Mouse (Mus musculus) cerebellum, adult 2 months (tissue): ENCODE measurements at regions not wholly inside any gene's neighbourhood (a gene's known extent, or its start where the extent isn't known, plus 50 kb on each side); places are given as distances from the start of the nearest gene placed in this dataset.

ENCODE experiments used
- DNase-seq, 2 experiments: peaks; one replicate each; pipeline ENCODE4 v3.0.0; 2021
- H3K27ac ChIP-seq: fragments of 200-500 bp; 2 replicates; pipeline ENCODE4 v1.5.1; 2012; ENCODE audit warnings: low read length, control low read depth, inconsistent platforms; ENCODE audit not compliant: insufficient read depth
- H3K27me3 ChIP-seq: fragments of 200-500 bp; 2 replicates; pipeline ENCODE4 v1.6.1; 2012; ENCODE audit warnings: inconsistent platforms, mild to moderate bottlenecking, low read length, moderate library complexity; ENCODE audit not compliant: control insufficient read depth, insufficient read depth
- H3K4me1 ChIP-seq: fragments of 200-500 bp; 2 replicates; pipeline ENCODE4 v1.6.1; 2011; ENCODE audit warnings: low read length; ENCODE audit not compliant: control insufficient read depth, insufficient read depth
- H3K4me3 ChIP-seq: fragments of 200-500 bp; replicated peaks from 2 replicates; pipeline ENCODE3; 2011; ENCODE audit warnings: mild to moderate bottlenecking, low read depth, low read length, control low read depth; ENCODE audit not compliant: insufficient read depth
- CTCF ChIP-seq: fragments of 200-500 bp; IDR thresholded peaks from 2 replicates; pipeline ENCODE4 v1.5.1; 2011; ENCODE audit warnings: low read depth, mild to moderate bottlenecking, control low read depth, low read length, moderate library complexity, borderline replicate concordance; ENCODE audit not compliant: insufficient read depth
- POLR2A ChIP-seq: fragments of 200-500 bp; IDR thresholded peaks from 2 replicates; pipeline ENCODE4 v1.6.1; 2011; ENCODE audit warnings: low read length, control low read depth, borderline replicate concordance; ENCODE audit not compliant: insufficient read depth
- WGBS: fragments of 180-500 bp; shearing (Covaris S2); methylation state at CpG from one replicate; pipeline ENCODE4 v1.1.7; 2018; 5-methylcytosine and 5-hydroxymethylcytosine counted together

DNA sequence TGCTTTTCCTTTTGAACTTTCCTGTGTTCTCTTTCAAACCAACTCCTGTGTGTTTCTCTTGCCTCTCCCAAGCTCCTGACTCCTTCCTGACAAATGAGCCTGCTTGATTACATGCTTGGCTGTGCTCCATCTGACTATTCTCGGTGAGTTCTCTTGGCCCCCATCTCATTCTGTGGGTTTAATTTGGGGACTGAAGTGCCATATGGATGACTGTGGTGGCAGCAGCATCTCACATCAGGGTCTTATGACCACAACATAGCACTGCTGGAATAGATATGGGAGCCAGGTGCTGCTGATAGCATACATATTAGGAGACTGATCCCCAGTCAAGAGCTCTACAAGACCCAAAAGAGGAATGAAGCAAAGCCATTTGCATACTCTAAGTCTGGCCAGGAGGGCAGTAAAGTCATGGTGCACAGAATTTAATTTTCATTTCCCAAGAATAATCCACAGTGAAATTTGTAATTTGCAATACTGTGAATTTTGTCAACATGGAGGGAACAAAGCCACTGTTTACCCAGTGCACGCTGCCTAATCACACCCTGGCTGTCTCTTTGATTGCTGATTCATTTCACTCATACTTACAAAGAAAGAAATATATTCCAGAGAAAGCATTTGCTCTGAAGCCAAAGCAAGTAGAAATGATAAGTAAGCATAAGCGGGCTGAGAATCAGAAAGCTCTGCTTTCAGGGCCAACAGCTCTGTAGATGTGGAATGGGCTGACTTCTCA, 1478.4 kb upstream of the Gm7489 start:
- Histone ChIP-seq H3K27ac (no peak overlapping the region), H3K4me3 (no peak overlapping the region), H3K27me3 (no peaks in the 10 kb centered on the region), H3K4me1 (0 out of 2 replicates have a peak, but pooled peaks cover 2% of the 10 kb centered on the region)
- DNase-seq: no peak
- TF ChIP-seq CTCF: no peak
- 65% methylated on average over 3 of the region's 3 CpGs for WGBS

DNA sequence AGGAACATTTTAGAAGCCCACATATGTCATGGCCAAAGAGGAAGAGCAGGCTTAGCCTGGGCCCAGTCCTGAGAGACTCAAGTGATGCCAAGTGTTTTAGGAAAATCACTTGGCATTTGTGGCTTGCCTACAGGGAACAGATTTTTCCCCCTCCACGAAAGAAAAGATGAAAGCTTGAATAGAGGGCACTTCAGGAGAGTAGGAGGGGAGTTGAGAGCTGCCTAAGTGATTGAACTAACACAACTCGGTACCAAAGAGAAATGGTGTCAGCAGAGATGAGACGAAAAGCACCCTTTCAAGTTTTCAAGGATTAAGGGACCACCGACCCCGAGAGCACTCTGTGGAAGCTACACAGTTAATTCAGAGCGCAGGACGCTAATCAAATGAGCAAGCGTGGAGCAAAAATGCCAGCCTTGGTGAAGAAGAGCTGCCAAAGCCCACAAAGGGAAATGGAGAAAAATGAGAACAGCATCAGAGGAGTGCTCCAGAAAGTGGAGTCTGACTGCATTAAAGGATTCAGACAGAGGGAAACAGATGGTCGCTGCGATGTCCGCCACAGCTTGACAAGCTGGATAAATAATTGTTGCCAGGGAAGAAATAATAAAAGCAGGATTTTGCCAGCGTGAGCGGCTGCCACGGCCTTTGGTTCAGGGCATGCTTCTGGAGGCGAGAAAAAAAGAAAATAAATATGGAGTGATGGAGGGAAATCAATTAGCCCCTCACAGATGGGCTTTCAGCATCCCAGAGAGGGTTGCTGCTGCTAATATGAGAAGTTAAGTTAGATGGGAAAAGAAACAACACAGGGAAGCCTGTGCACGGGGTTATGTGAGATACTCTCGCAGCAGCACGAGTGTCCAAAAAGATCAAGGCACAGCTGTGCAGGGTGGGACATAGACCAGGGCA, 1471.6 kb upstream of the Gm7489 start:
- no peak for TF ChIP-seq CTCF
- TF ChIP-seq POLR2A: no peak
- Histone ChIP-seq H3K4me1 (peaks cover 12% of the 10 kb centered on the region; the same call in 1 of the 2 replicates), H3K4me3 (peak overlapping the region; percentile 2), H3K27ac (peak overlapping the region; percentile 85), H3K27me3 (no peaks in the 10 kb centered on the region)
- DNase-seq: peak; percentile 83 to 93
- 4% methylated on average over 18 of the region's 18 CpGs for WGBS

DNA sequence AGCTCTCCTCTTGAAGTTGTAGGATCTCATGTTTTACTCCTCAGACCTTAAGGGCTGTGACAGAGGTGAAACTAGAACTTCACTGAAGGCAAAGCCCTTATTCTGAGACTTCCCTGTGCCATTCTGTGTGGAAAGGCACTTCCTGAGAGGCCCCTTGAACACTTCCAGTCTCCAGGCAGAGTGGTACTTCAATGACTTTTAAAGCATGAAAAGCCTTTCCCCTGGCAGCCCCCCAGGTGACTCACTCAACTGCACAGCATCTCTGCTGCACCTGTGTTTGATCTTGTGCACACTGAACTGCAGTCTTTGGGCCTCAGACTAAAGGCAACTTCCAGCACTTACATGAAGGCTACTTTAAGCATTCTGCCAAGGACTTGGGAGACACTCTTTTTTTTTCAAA, 1458.7 kb upstream of the Gm7489 start:
- TF ChIP-seq POLR2A: no peak
- TF ChIP-seq CTCF: no peak
- DNase-seq: no peak

GRCm38 (mm10) chr15:52430491-52431158, 1454.1 kb upstream of the Gm7489 start:
- Histone ChIP-seq H3K4me1 (no peaks in the 10 kb centered on the region), H3K27me3 (no peaks in the 10 kb centered on the region), H3K4me3 (no peak overlapping the region), H3K27ac (no peak overlapping the region)
- DNase-seq: no peak
- WGBS: 89% methylated on average over 6 of the region's 6 CpGs
- TF ChIP-seq CTCF (no peak), POLR2A (no peak)

More for the DNA sequence above, 1458.7 kb upstream of the Gm7489 start:
- no peaks in the 10 kb centered on the region for H3K4me1 ChIP-seq
- H3K27me3 ChIP-seq: no peaks in the 10 kb centered on the region
- no peak overlapping the region for H3K4me3 ChIP-seq
- H3K27ac ChIP-seq: no peak overlapping the region

DNA sequence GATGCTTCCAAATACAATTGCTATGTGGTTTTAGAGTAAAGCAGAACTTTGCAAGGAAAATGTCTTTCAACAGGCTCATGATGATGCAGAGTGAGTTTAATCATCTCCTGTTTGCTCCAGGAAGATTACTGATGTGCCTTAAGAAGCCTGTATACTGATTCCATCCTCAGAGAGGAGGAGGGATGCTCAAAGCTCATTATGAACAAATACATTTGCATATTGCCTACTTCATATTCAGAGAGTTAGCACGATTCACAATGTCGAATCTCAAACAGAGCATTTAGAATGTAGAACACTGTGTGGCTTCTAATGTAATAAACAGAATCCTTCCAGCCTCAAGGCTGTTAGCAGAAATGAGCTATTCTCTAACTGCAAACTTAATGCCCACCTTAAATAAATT, 1451.1 kb upstream of the Gm7489 start:
- DNase-seq: no peak
- no peaks in the 10 kb centered on the region for H3K27me3 ChIP-seq
- TF ChIP-seq CTCF: no peak
- TF ChIP-seq POLR2A: no peak
- WGBS: 72% methylated on average over 2 of the region's 2 CpGs
- no peak overlapping the region for H3K27ac ChIP-seq
- H3K4me1 ChIP-seq: no peaks in the 10 kb centered on the region
- no peak overlapping the region for H3K4me3 ChIP-seq

- TF ChIP-seq POLR2A (no peak), CTCF (no peak)
- DNase-seq: no peak
- Histone ChIP-seq H3K27me3 (no peaks in the 10 kb centered on the region), H3K4me3 (no peak overlapping the region), H3K4me1 (no peaks in the 10 kb centered on the region), H3K27ac (no peak overlapping the region)
- WGBS: 93% methylated on average over 1 of the region's 1 CpGs
Observed at GRCm38 (mm10) chr15:52438403-52438802, 1446.3 kb upstream of the Gm7489 start.

DNA sequence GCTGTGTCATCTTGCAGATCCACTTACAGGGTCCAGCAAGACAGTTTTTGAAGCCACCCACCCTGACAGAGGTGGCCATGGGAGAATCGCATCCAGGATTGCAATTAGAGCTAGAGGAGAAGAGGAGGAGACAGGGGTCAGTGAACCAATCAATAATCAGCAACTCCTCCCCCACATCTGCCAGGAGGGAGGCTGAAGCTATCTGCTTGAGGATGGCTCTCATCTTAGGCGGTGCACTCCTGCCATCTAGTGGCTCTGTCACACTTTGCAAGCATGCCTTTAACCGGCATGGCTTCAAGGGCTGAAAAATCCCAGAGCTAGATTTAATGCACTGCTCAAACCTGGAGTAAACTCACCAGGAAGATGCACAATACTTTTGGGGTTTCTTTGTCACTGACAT, 1425.9 kb upstream of the Gm7489 start:
- peak; percentile 83 to 90 for DNase-seq
- no peak overlapping the region for H3K27ac ChIP-seq
- no peaks in the 10 kb centered on the region for H3K27me3 ChIP-seq
- TF ChIP-seq CTCF (peak; percentile 99), POLR2A (no peak)
- WGBS: 0% methylated on average over 3 of the region's 3 CpGs
- H3K4me1 ChIP-seq: no peaks in the 10 kb centered on the region
- H3K4me3 ChIP-seq: no peak overlapping the region
